Mouse (Mus musculus): Measurements from ENCODE around the gene Zfp27. TPM values are rescaled to one million over a fixed set of nuclear protein-coding genes. Genes with fewer than 3 reads are reported as not detected.
A peak's percentile ranks its signal among the peaks of the same experiment; 100 is the strongest.

The Zfp27 gene
- 13.7 and 14.4 TPM in 2 replicates for polyA plus RNA-seq (2012; rRNA removed)

DNA sequence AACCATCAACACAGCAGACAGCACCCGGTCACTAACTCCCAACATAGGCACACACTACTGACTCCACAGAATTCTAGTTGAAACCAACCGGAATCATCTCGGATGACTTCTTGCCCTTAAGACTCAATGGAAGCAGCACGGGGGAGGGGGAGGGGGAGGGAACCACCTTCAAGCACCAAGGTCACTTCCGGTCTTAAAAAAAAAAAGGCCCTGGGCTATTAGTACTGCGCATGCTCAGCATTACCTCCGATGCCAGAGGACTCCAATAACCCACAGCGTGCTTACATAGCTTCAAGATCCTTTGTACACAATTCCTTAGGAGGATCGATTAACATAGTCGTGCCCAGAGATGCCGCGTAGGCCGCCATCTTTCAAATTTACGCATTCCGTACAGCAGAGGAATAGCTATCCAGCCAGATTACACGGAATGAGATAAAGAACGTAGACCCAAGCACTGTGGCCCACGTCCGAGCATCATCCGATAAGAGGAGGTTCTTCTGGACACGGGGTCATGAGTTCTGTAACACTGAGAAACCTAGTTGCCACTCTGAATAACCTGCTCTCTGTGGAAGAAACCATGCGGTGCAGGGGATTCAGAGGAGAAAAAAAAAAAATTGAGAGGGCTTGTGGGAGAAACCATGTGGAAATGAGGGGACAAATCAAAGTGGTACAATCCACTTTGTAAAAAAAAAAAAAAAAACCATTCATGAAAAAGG is at the start of gene Zfp27:
TSS of gene Zfp27 (minus strand) at position 607 of the 716 bp plus-strand sequence.
- H3K4me1 ChIP-seq (ENCODE audit: control insufficient read depth, insufficient read depth, low read length): peaks cover 2% of the 10 kb centered on the region; the same call in 1 of the 2 replicates
- no peaks in the 10 kb centered on the region for H3K27me3 ChIP-seq (ENCODE audit: control insufficient read depth, insufficient read depth, low read length)
- TF ChIP-seq POLR2A (IDR thresholded peaks at IDR 0.05; ENCODE audit: borderline replicate concordance, insufficient read depth, low read length) (peak; percentile 92; the same call in 1 of the 2 replicates), CTCF (IDR thresholded peaks at IDR 0.05; ENCODE audit: borderline replicate concordance, insufficient read depth, low read depth, low read length) (no peak)
- H3K4me3 ChIP-seq (replicated peaks; ENCODE audit: insufficient read depth, low read depth, low read length): peak within 1 kb of the TSS; percentile 88
- peak; percentile 79 to 89 for DNase-seq
- WGBS: under 1% methylated on average over 22 of the region's 22 CpGs
- H3K27ac ChIP-seq (ENCODE audit: insufficient read depth, low read length): peak within 1 kb of the TSS; percentile 81

DNA sequence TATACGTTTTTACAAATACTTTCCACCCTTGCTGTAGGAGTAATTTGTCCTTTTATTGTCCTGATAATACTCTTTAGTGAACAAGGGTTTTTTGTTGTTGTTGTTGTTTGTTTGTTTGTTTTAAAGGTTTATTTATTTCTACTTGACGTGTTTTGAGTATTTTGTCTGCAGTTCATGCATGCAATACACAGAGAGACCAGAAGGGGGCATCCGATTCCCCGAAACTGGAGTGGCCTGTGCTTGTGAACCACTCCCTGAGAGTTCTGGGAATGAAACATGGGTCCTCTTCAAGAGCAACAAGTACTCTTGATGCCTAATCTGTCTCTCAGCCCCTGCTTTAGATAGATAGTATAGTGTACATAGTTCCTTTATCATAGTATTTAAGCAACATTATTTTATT is 48.4 kb upstream of the Zfp27 start:
- Histone ChIP-seq H3K27ac (ENCODE audit: insufficient read depth, low read length) (no peak overlapping the region), H3K4me1 (ENCODE audit: control insufficient read depth, insufficient read depth, low read length) (no peaks in the 10 kb centered on the region), H3K27me3 (ENCODE audit: control insufficient read depth, insufficient read depth, low read length) (no peaks in the 10 kb centered on the region), H3K4me3 (replicated peaks; ENCODE audit: insufficient read depth, low read depth, low read length) (no peak overlapping the region)
- WGBS: 16% methylated on average over 4 of the region's 4 CpGs
- DNase-seq: peak; percentile 21 to 24
- TF ChIP-seq CTCF (IDR thresholded peaks at IDR 0.05; ENCODE audit: borderline replicate concordance, insufficient read depth, low read depth, low read length) (peak; percentile 45; the same call in 1 of the 2 replicates), POLR2A (IDR thresholded peaks at IDR 0.05; ENCODE audit: borderline replicate concordance, insufficient read depth, low read length) (no peak)

DNA sequence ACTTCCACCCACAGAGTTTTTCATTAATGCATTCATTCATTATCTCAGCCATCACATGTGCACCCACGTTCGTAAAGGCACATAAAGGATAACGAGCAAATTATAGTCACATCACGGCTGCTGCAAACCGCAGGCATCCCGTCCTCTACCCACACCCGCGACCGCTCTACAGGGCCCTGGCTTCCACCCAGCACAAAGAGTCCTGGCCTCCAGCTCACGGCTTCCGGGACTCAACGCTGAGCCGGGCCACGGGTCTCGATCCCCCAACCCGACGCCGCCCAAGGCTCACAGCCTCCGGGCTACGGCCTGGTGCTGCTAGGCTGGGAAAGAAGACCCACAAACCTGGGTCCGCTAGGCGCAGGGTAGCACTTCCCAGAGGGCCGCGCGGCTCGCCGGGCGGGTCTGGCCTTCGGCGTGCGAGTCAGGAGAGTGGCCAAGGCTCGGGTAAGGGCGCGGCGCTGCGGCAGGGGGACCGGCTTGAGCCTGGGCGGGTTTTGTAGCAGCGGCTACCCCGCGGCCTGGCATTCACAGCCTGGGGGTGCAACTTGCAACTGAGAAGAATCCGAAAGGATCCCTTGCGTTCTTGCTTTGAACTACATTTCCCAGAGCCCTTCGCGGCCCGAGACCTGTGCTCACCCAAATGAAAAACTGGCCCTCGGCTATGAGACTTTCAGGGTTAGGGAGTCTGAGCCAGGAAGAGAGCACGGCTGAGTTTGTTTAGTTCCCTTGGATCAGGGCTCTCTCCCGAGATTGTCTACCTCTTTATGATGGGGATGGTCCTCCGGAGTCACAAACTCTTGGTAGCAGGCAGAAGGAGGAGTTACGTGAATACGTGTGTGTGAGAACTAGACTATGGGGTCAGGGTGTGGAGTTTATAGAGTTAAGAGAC is 47.4 kb upstream of the Zfp27 start, which contains the start of gene Zfp74:
TSS of gene Zfp74 (minus strand) at position 577 of the 889 bp plus-strand sequence.
- under 1% methylated on average over 52 of the region's 52 CpGs for WGBS
- H3K27ac ChIP-seq (ENCODE audit: insufficient read depth, low read length): peak within 1 kb of the TSS; percentile 83
- H3K4me3 ChIP-seq (replicated peaks; ENCODE audit: insufficient read depth, low read depth, low read length): peak within 1 kb of the TSS; percentile 50
- no peaks in the 10 kb centered on the region for H3K27me3 ChIP-seq (ENCODE audit: control insufficient read depth, insufficient read depth, low read length)
- no peaks in the 10 kb centered on the region for H3K4me1 ChIP-seq (ENCODE audit: control insufficient read depth, insufficient read depth, low read length)
- peak; percentile 85 to 87 for DNase-seq
- TF ChIP-seq CTCF (IDR thresholded peaks at IDR 0.05; ENCODE audit: borderline replicate concordance, insufficient read depth, low read depth, low read length): no peak
- TF ChIP-seq POLR2A (IDR thresholded peaks at IDR 0.05; ENCODE audit: borderline replicate concordance, insufficient read depth, low read length): peak; percentile 50

DNA sequence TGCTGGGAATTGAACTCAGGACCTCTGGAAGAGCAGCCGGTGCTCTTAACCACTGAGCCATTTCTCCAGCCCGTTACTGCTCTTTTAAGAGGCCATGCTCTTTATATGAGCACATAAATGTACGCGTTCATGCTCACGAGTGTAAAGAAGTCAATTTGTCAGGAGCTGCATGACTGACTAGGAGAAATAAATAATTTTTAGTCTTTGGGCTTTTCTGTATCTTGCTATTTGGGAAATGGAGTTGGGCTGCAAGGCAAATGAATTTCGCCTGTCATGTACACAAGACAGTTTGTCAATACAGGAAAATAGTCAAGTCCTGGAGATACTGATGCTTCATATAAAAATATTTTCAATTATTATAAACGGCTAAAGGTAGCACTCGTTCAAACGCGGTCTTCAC is 46.7 kb upstream of the Zfp27 start:
- WGBS: 21% methylated on average over 10 of the region's 10 CpGs
- no peak for DNase-seq
- Histone ChIP-seq H3K27me3 (ENCODE audit: control insufficient read depth, insufficient read depth, low read length) (no peaks in the 10 kb centered on the region), H3K4me1 (ENCODE audit: control insufficient read depth, insufficient read depth, low read length) (no peaks in the 10 kb centered on the region), H3K4me3 (replicated peaks; ENCODE audit: insufficient read depth, low read depth, low read length) (peak overlapping the region; percentile 50), H3K27ac (ENCODE audit: insufficient read depth, low read length) (peak overlapping the region; percentile 83; the same call in 1 of the 2 replicates)
- no peak for TF ChIP-seq POLR2A (IDR thresholded peaks at IDR 0.05; ENCODE audit: borderline replicate concordance, insufficient read depth, low read length)
- TF ChIP-seq CTCF (IDR thresholded peaks at IDR 0.05; ENCODE audit: borderline replicate concordance, insufficient read depth, low read depth, low read length): no peak

DNA sequence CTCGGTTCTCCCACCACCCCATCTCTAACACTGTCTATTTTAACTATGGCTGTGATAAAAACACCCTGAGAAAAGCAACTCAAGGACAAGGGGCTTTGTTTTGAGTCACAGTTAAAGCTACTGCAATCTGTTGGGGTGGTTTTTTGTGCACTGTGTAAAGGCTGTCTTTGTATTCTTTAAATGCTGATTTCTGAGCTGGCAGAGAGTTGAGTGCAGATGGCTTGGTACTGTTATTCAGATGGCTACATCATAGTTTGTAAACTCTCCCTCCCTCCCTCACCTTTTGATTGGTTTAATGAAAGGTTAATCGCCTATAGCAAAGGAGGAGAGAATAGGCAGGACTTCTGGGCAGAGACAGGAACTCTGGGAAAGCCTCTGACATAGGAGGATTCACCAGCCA is 37.8 kb upstream of the Zfp27 start:
- H3K27ac ChIP-seq (ENCODE audit: insufficient read depth, low read length): no peak overlapping the region
- no peaks in the 10 kb centered on the region for H3K27me3 ChIP-seq (ENCODE audit: control insufficient read depth, insufficient read depth, low read length)
- WGBS: 76% methylated on average over 2 of the region's 2 CpGs
- no peak for DNase-seq
- H3K4me1 ChIP-seq (ENCODE audit: control insufficient read depth, insufficient read depth, low read length): no peaks in the 10 kb centered on the region; the same call in 1 of the 2 replicates
- no peak for TF ChIP-seq POLR2A (IDR thresholded peaks at IDR 0.05; ENCODE audit: borderline replicate concordance, insufficient read depth, low read length)
- TF ChIP-seq CTCF (IDR thresholded peaks at IDR 0.05; ENCODE audit: borderline replicate concordance, insufficient read depth, low read depth, low read length): no peak
- no peak overlapping the region for H3K4me3 ChIP-seq (replicated peaks; ENCODE audit: insufficient read depth, low read depth, low read length)

DNA sequence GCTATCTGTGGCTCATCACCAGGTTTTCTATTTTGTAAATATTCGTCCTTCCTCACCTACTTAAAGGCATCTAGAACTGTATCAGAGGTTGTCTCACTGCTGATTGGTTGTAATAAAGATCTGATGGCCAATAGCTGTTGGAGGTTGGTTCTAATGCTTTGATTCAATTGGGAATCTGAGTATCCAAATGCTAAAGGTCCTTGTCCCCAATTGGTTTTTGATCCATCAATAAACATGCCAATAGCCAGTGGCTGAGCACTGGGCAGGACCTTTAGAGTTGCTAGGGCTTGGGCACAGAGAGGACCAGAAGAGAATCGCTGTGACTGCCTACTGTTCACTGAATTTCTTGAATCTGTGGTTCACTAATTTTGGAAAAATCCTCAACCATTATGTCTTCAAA is 37.3 kb upstream of the Zfp27 start:
- Histone ChIP-seq H3K27me3 (ENCODE audit: control insufficient read depth, insufficient read depth, low read length) (no peaks in the 10 kb centered on the region), H3K27ac (ENCODE audit: insufficient read depth, low read length) (no peak overlapping the region), H3K4me3 (replicated peaks; ENCODE audit: insufficient read depth, low read depth, low read length) (no peak overlapping the region), H3K4me1 (ENCODE audit: control insufficient read depth, insufficient read depth, low read length) (no peaks in the 10 kb centered on the region; the same call in 1 of the 2 replicates)
- DNase-seq: no peak
- TF ChIP-seq POLR2A (IDR thresholded peaks at IDR 0.05; ENCODE audit: borderline replicate concordance, insufficient read depth, low read length) (no peak), CTCF (IDR thresholded peaks at IDR 0.05; ENCODE audit: borderline replicate concordance, insufficient read depth, low read depth, low read length) (no peak)
- 78% methylated on average over 2 of the region's 2 CpGs for WGBS

DNA sequence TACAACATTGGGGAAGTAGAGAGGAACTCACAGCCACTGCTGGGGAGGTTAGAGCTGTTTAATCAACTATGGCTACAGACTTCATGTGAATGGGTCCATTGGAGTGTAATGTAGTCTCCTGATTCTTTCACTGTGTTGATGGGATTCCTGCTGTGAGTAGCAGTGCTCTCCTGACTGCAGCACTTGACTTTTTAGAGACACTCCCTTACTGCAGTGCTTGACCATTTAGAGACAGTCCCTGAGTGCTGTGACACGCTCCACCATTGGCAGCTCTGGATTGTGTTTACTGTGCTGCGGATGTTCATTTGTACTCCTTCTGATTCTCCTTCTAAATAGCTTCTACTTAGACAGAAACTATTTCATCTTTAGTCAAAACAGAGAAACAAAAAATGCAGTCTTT is 36.4 kb upstream of the Zfp27 start:
- TF ChIP-seq CTCF (IDR thresholded peaks at IDR 0.05; ENCODE audit: borderline replicate concordance, insufficient read depth, low read depth, low read length): no peak
- no peak for TF ChIP-seq POLR2A (IDR thresholded peaks at IDR 0.05; ENCODE audit: borderline replicate concordance, insufficient read depth, low read length)
- H3K4me1 ChIP-seq (ENCODE audit: control insufficient read depth, insufficient read depth, low read length): no peaks in the 10 kb centered on the region; the same call in 1 of the 2 replicates
- no peak overlapping the region for H3K27ac ChIP-seq (ENCODE audit: insufficient read depth, low read length)
- DNase-seq: no peak
- H3K4me3 ChIP-seq (replicated peaks; ENCODE audit: insufficient read depth, low read depth, low read length): no peak overlapping the region
- no peaks in the 10 kb centered on the region for H3K27me3 ChIP-seq (ENCODE audit: control insufficient read depth, insufficient read depth, low read length)
- 47% methylated on average over 2 of the region's 2 CpGs for WGBS

Data from cerebellum, adult 2 months (tissue).